In genomic region chr9:107974491-107975171, GRCm38 (mm10) we compare ENCODE assay signal across 10 mouse cellular contexts. TPM values are rescaled to one million over a fixed set of nuclear protein-coding genes. Genes with fewer than 3 reads are reported as not detected.
DNase-seq lines count a peak whose midpoint lies in the region; ATAC-seq lines count a peak whose summit lies in the region.
"Had no signal": no experiment of that assay in that cellular context is flagged by ENCODE, and none has a peak within 500 bp of the region (broad histone marks: within the 10 kb centered on the region; RNA-seq: fewer than 3 reads in every experiment).

No protein-coding gene starts in this region.

- H3K9me3 ChIP-seq in lung, embryonic 15.5 days: no peaks in the 10 kb centered on the region
- H3K9me3 ChIP-seq in limb, embryonic 12.5 days: no peaks in the 10 kb centered on the region

- peak overlapping the region; percentile 31; the same call in 1 of the 2 replicates for H3K27ac ChIP-seq in lung, embryonic 15.5 days
- peak overlapping the region; percentile 41; the same call in 1 of the 2 replicates for H3K27ac ChIP-seq in limb, embryonic 12.5 days

- H3K4me2 ChIP-seq in lung, embryonic 15.5 days: no peak overlapping the region
- H3K4me2 ChIP-seq in limb, embryonic 12.5 days: no peak overlapping the region

- no peak overlapping the region for H3K4me3 ChIP-seq in lung, embryonic 15.5 days
- H3K4me3 ChIP-seq in limb, embryonic 12.5 days (replicated peaks): no peak overlapping the region

- WGBS in lung, embryonic 15.5 days: 69% methylated on average over 10 of the region's 10 CpGs
- 87% methylated on average over 10 of the region's 10 CpGs for WGBS in limb, embryonic 12.5 days

- intact Hi-C loops in left cerebral cortex, postnatal 25 days (cut with DNase I): no loop called here

- no peak for ATAC-seq in lung, embryonic 15.5 days (ENCODE audit: borderline replicate concordance, extremely low read depth, low FRiP score, low TSS enrichment)
- no peak for ATAC-seq in limb, embryonic 12.5 days (ENCODE audit: insufficient number of reproducible peaks, insufficient read depth, low FRiP score, low TSS enrichment, low read depth)

- H3K27me3 ChIP-seq in lung, embryonic 15.5 days: no peaks in the 10 kb centered on the region
- H3K27me3 ChIP-seq in limb, embryonic 12.5 days: no peaks in the 10 kb centered on the region

- peaks cover 12% of the 10 kb centered on the region; the same call in 1 of the 2 replicates for H3K4me1 ChIP-seq in lung, embryonic 15.5 days
- H3K4me1 ChIP-seq in limb, embryonic 12.5 days (replicated peaks): peaks cover 25% of the 10 kb centered on the region

- peaks cover 5% of the 10 kb centered on the region for H3K36me3 ChIP-seq in lung, embryonic 15.5 days
- H3K36me3 ChIP-seq in limb, embryonic 12.5 days: peaks cover 38% of the 10 kb centered on the region

- no peak overlapping the region for H3K9ac ChIP-seq in lung, embryonic 15.5 days
- no peak overlapping the region for H3K9ac ChIP-seq in limb, embryonic 12.5 days (replicated peaks)

- DNase-seq in lung, postnatal 36 days: no peak
- DNase-seq in c-Kit-positive CD71-positive TER-119-positive erythroid progenitor cells, embryonic 14.5 days (ENCODE audit: low spot score): peak; percentile 87
- DNase-seq in spleen, postnatal 36 days (ENCODE audit: low spot score in 2 of 2): peak; percentile 41 to 69
- DNase-seq in left cerebral cortex, postnatal 25 days (ENCODE audit: low spot score in 2 of 2): no peak
- DNase-seq in urinary bladder, postnatal 10 days (ENCODE audit: low spot score): no peak
- DNase-seq in MN1 (ENCODE audit: low spot score): no peak
- DNase-seq: right cerebral cortex, postnatal 14 days had no signal

RNA-seq across cellular contexts. Expression of gene Uba7, which starts 0.7 kb away (rescaled TPM):
- 22.3 and 22.8 TPM in 2 replicates for polyA plus RNA-seq in lung, embryonic 15.5 days (2015; fragmentation: Nextera tagmentation; extraction: Ambion mirVana)
- 25.4 and 29.8 TPM in 2 replicates for polyA plus RNA-seq in limb, embryonic 12.5 days (2016; fragmentation: Nextera tagmentation; extraction: Ambion mirVana)
- total RNA-seq in left cerebral cortex, postnatal 25 days (2021): 1 to 10 TPM; 3.1 to 4.6 TPM

RNA-seq across cellular contexts. Expression of gene Gm20661, which starts 8.2 kb away (rescaled TPM):
- polyA plus RNA-seq in lung, embryonic 15.5 days (2015; fragmentation: Nextera tagmentation; extraction: Ambion mirVana): 3.5 and 3.6 TPM in 2 replicates
- 10.4 and 11.2 TPM in 2 replicates for polyA plus RNA-seq in limb, embryonic 12.5 days (2016; fragmentation: Nextera tagmentation; extraction: Ambion mirVana)
- total RNA-seq in left cerebral cortex, postnatal 25 days (2021): not detected
- total RNA-seq: gastrocnemius, adult 18-20 months had no signal

RNA-seq across cellular contexts. Expression of gene Inka1, which starts 11.0 kb away (rescaled TPM):
- 68.7 and 76.6 TPM in 2 replicates for polyA plus RNA-seq in lung, embryonic 15.5 days (2015; fragmentation: Nextera tagmentation; extraction: Ambion mirVana)
- polyA plus RNA-seq in limb, embryonic 12.5 days (2016; fragmentation: Nextera tagmentation; extraction: Ambion mirVana): 133 and 138 TPM in 2 replicates
- total RNA-seq in left cerebral cortex, postnatal 25 days (2021): 1 to 10 TPM; 3.9 to 4.0 TPM

RNA-seq across cellular contexts. Expression of gene Cdhr4, which starts 17.7 kb away (rescaled TPM):
- polyA plus RNA-seq in lung, embryonic 15.5 days (2015; fragmentation: Nextera tagmentation; extraction: Ambion mirVana): 5.2 and 6.1 TPM in 2 replicates
- 18.6 and 19.3 TPM in 2 replicates for polyA plus RNA-seq in limb, embryonic 12.5 days (2016; fragmentation: Nextera tagmentation; extraction: Ambion mirVana)
- 1 to 10 TPM; 1.5 to 1.9 TPM for total RNA-seq in left cerebral cortex, postnatal 25 days (2021)
- total RNA-seq: gastrocnemius, adult 18-20 months had no signal

RNA-seq across cellular contexts. Expression of gene Gm20662, which starts 21.5 kb away (rescaled TPM):
- polyA plus RNA-seq in lung, embryonic 15.5 days (2015; fragmentation: Nextera tagmentation; extraction: Ambion mirVana): 0.44 and 0.72 TPM in 2 replicates
- 1.3 TPM in 2 replicates for polyA plus RNA-seq in limb, embryonic 12.5 days (2016; fragmentation: Nextera tagmentation; extraction: Ambion mirVana)
- 1 to 10 TPM; 3.7 to 4.4 TPM for total RNA-seq in left cerebral cortex, postnatal 25 days (2021)
- total RNA-seq: gastrocnemius, adult 18-20 months had no signal

Comparison
In these comparisons a context has a peak if more than half of its experiments do, and no peak if none do; other contexts are left out.
1. DNase-seq: peak in c-Kit-positive CD71-positive TER-119-positive erythroid progenitor cells, embryonic 14.5 days (single experiment) and spleen, postnatal 36 days (2 of 2); none in lung, postnatal 36 days (single experiment), left cerebral cortex, postnatal 25 days (0 of 2), urinary bladder, postnatal 10 days (single experiment) and MN1 (single experiment).